11 mouse cellular contexts compared by ENCODE assay signal in genomic region chr14:120762733-120763132, GRCm38 (mm10).
A peak's percentile ranks its signal among the peaks of the same experiment; 100 is the strongest.
DNase-seq lines count a peak whose midpoint lies in the region; ATAC-seq and TF ChIP-seq lines count a peak whose summit lies in the region.
"Had no signal": no experiment of that assay in that cellular context is flagged by ENCODE, and none has a peak within 500 bp of the region (broad histone marks: within the 10 kb centered on the region; RNA-seq: fewer than 3 reads in every experiment).

No protein-coding gene starts in this region.

- 0 out of 2 replicates have a peak, but pooled peaks cover 4% of the 10 kb centered on the region for H3K4me1 ChIP-seq in forebrain, embryonic 13.5 days
- H3K4me1 ChIP-seq in forebrain, embryonic 15.5 days: no peaks in the 10 kb centered on the region
- H3K4me1 ChIP-seq in midbrain, embryonic 11.5 days (ENCODE audit: control insufficient read depth, insufficient read depth, low read length): no peaks in the 10 kb centered on the region
- H3K4me1 ChIP-seq in midbrain, embryonic 10.5 days: no peaks in the 10 kb centered on the region; the same call in 1 of the 2 replicates
- H3K4me1 ChIP-seq in lung, adult 2 months (ENCODE audit: control insufficient read depth, insufficient read depth, low read length): no peaks in the 10 kb centered on the region
- H3K4me1 ChIP-seq in stomach, embryonic 16.5 days (ENCODE audit: control insufficient read depth, insufficient read depth, low read length): 0 out of 2 replicates have a peak, but pooled peaks cover 5% of the 10 kb centered on the region

- no peaks in the 10 kb centered on the region for H3K27me3 ChIP-seq in forebrain, embryonic 13.5 days
- H3K27me3 ChIP-seq in forebrain, embryonic 15.5 days: no peaks in the 10 kb centered on the region
- no peaks in the 10 kb centered on the region for H3K27me3 ChIP-seq in midbrain, embryonic 11.5 days (ENCODE audit: control insufficient read depth, insufficient read depth, low read length)
- no peaks in the 10 kb centered on the region for H3K27me3 ChIP-seq in midbrain, embryonic 10.5 days (ENCODE audit: low read depth, poor library complexity, severe bottlenecking)
- no peaks in the 10 kb centered on the region for H3K27me3 ChIP-seq in stomach, embryonic 16.5 days (ENCODE audit: control insufficient read depth, insufficient read depth, low read length)
- H3K27me3 ChIP-seq: limb, embryonic 15.5 days had no signal

- no peak overlapping the region for H3K4me2 ChIP-seq in forebrain, embryonic 13.5 days
- no peak overlapping the region for H3K4me2 ChIP-seq in forebrain, embryonic 15.5 days (replicated peaks)
- no peak overlapping the region for H3K4me2 ChIP-seq in midbrain, embryonic 11.5 days
- H3K4me2 ChIP-seq in stomach, embryonic 16.5 days (ENCODE audit: low read depth, low read length): peak overlapping the region; percentile 23; the same call in 1 of the 2 replicates
- H3K4me2 ChIP-seq: limb, embryonic 15.5 days had no signal

- H3K36me3 ChIP-seq in forebrain, embryonic 13.5 days (ENCODE audit: poor library complexity, severe bottlenecking): no peaks in the 10 kb centered on the region
- H3K36me3 ChIP-seq in forebrain, embryonic 15.5 days: no peaks in the 10 kb centered on the region
- no peaks in the 10 kb centered on the region for H3K36me3 ChIP-seq in midbrain, embryonic 11.5 days (ENCODE audit: control insufficient read depth, insufficient read depth, low read length)
- H3K36me3 ChIP-seq in midbrain, embryonic 10.5 days: no peaks in the 10 kb centered on the region
- H3K36me3 ChIP-seq in stomach, embryonic 16.5 days (ENCODE audit: control insufficient read depth, insufficient read depth, low read length): no peaks in the 10 kb centered on the region
- H3K36me3 ChIP-seq: limb, embryonic 15.5 days had no signal

- 0 out of 2 replicates have a peak, but pooled peaks have one; percentile 45 for ATAC-seq in forebrain, embryonic 13.5 days
- ATAC-seq in forebrain, embryonic 15.5 days (replicated peaks): no peak
- ATAC-seq in midbrain, embryonic 11.5 days (ENCODE audit: low FRiP score): no peak
- 0 out of 2 replicates have a peak, but pooled peaks have one; percentile 27 for ATAC-seq in stomach, embryonic 16.5 days (ENCODE audit: insufficient read depth, low FRiP score)
- ATAC-seq: hindbrain, postnatal 0 days had no signal

- WGBS in forebrain, embryonic 13.5 days: 75% methylated on average over 11 of the region's 11 CpGs
- WGBS in forebrain, embryonic 15.5 days: 77% methylated on average over 11 of the region's 11 CpGs
- WGBS in midbrain, embryonic 11.5 days: 72% methylated on average over 11 of the region's 11 CpGs
- 82% methylated on average over 11 of the region's 11 CpGs for WGBS in midbrain, embryonic 10.5 days
- WGBS in lung, adult 2 months: 60% methylated on average over 11 of the region's 11 CpGs
- 68% methylated on average over 11 of the region's 11 CpGs for WGBS in stomach, embryonic 16.5 days

- H3K9ac ChIP-seq in forebrain, embryonic 13.5 days: no peak overlapping the region
- no peak overlapping the region for H3K9ac ChIP-seq in forebrain, embryonic 15.5 days (replicated peaks)
- no peak overlapping the region for H3K9ac ChIP-seq in midbrain, embryonic 11.5 days (ENCODE audit: low read length)
- no peak overlapping the region for H3K9ac ChIP-seq in stomach, embryonic 16.5 days (ENCODE audit: low read length)
- H3K9ac ChIP-seq: limb, embryonic 15.5 days had no signal

- no peaks in the 10 kb centered on the region for H3K9me3 ChIP-seq in forebrain, embryonic 13.5 days (replicated peaks)
- H3K9me3 ChIP-seq in forebrain, embryonic 15.5 days: no peaks in the 10 kb centered on the region
- no peaks in the 10 kb centered on the region for H3K9me3 ChIP-seq in midbrain, embryonic 11.5 days (ENCODE audit: control insufficient read depth, low read length)
- H3K9me3 ChIP-seq in midbrain, embryonic 10.5 days (replicated peaks): no peaks in the 10 kb centered on the region
- H3K9me3 ChIP-seq in stomach, embryonic 16.5 days (replicated peaks; ENCODE audit: control insufficient read depth, low read length): no peaks in the 10 kb centered on the region
- H3K9me3 ChIP-seq: limb, embryonic 15.5 days had no signal

- peak; percentile 31; the same call in 1 of the 2 replicates for TF ChIP-seq POLR2A in lung, adult 2 months (IDR thresholded peaks at IDR 0.05; ENCODE audit: borderline replicate concordance, extremely low read depth, low read depth, low read length)

- H3K27ac ChIP-seq in forebrain, embryonic 13.5 days: no peak overlapping the region
- H3K27ac ChIP-seq in forebrain, embryonic 15.5 days (replicated peaks): no peak overlapping the region
- no peak overlapping the region for H3K27ac ChIP-seq in midbrain, embryonic 11.5 days (ENCODE audit: low read depth, low read length)
- H3K27ac ChIP-seq in midbrain, embryonic 10.5 days (replicated peaks): no peak overlapping the region
- H3K27ac ChIP-seq in stomach, embryonic 16.5 days (ENCODE audit: low read length): peak overlapping the region; percentile 34; the same call in 1 of the 2 replicates
- no peak overlapping the region for H3K27ac ChIP-seq in left cerebral cortex, adult 2 months
- H3K27ac ChIP-seq: hindbrain, postnatal 0 days; limb, embryonic 15.5 days had no signal

- DNase-seq in midbrain, embryonic 11.5 days (ENCODE audit: low spot score, missing footprints): peak; percentile 44
- no peak for DNase-seq in midbrain, embryonic 10.5 days (ENCODE audit: low spot score)
- DNase-seq in lung, adult 2 months: no peak
- DNase-seq in left cerebral cortex, adult 2 months (ENCODE audit: extremely low spot score in 1 of 2, low spot score in 2 of 2): no peak
- DNase-seq in gastrocnemius, adult 18-20 months (ENCODE audit: low spot score): no peak
- DNase-seq: right cerebral cortex, postnatal 14 days had no signal

- intact Hi-C loops in left cerebral cortex, adult 2 months (cut with DNase I): loop anchor here (2.0 to 5.0 kb wide), 4 partner anchors 85 to 685 kb away; partner anchors contain the start of gene Rap2a

- TF ChIP-seq CTCF in lung, adult 2 months (IDR thresholded peaks at IDR 0.05; ENCODE audit: insufficient read depth, low read length): no peak
- no peak for TF ChIP-seq CTCF in left cerebral cortex, adult 2 months (IDR thresholded peaks at IDR 0.05)

- no peak overlapping the region for H3K4me3 ChIP-seq in forebrain, embryonic 13.5 days
- H3K4me3 ChIP-seq in forebrain, embryonic 15.5 days: no peak overlapping the region
- H3K4me3 ChIP-seq in midbrain, embryonic 11.5 days (ENCODE audit: low read depth, low read length): no peak overlapping the region
- no peak overlapping the region for H3K4me3 ChIP-seq in midbrain, embryonic 10.5 days
- no peak overlapping the region for H3K4me3 ChIP-seq in lung, adult 2 months (replicated peaks; ENCODE audit: extremely low read depth, low read depth, low read length)
- no peak overlapping the region for H3K4me3 ChIP-seq in stomach, embryonic 16.5 days (replicated peaks; ENCODE audit: low read length)
- no peak overlapping the region for H3K4me3 ChIP-seq in left cerebral cortex, adult 2 months
- H3K4me3 ChIP-seq: limb, embryonic 15.5 days had no signal

Comparison
In these comparisons a context has a peak if more than half of its experiments do, and no peak if none do; other contexts are left out.
1. ATAC-seq: peak in forebrain, embryonic 13.5 days (single experiment) and stomach, embryonic 16.5 days (single experiment); none in forebrain, embryonic 15.5 days (single experiment) and midbrain, embryonic 11.5 days (single experiment).